Mouse (Mus musculus): Measurements from ENCODE around the gene Adam22.

DNA sequence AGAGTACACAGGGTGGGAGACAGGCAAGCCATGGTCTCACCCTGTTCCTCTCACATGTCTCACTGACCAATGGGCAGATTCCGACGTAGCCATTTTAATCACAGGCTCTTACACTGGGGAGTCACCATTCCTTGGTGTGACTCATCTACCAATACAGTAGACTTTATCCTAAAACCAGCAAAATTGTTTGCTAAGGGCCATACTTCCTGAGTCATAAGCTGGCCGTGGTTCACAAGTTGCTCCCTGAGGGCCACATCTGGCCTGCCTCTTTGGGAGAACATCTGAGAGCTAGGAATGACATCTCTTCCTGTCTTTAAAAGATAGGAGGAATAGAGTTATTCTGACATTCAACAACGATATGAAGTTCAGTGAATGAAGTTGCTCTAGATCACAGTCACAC lies 314.1 kb downstream of the Adam22 start:
- TF ChIP-seq POLR2A (IDR thresholded peaks at IDR 0.05; ENCODE audit: low read depth, low read length) (no peak), CTCF (conservative IDR thresholded peaks at IDR 0.05; ENCODE audit: insufficient read depth, insufficient read length, low read depth, low read length) (no peak)

Measured in kidney, adult 2 months (tissue).